Mouse (Mus musculus) embryo, embryonic 10.5 days (tissue): ENCODE data around the gene Samd5.

ENCODE experiments used
- DNase-seq: peaks from one replicate; pipeline ENCODE4 v3.0.0-alpha.2; 2015; ENCODE audit warnings: low spot score

The Samd5 gene

DNA sequence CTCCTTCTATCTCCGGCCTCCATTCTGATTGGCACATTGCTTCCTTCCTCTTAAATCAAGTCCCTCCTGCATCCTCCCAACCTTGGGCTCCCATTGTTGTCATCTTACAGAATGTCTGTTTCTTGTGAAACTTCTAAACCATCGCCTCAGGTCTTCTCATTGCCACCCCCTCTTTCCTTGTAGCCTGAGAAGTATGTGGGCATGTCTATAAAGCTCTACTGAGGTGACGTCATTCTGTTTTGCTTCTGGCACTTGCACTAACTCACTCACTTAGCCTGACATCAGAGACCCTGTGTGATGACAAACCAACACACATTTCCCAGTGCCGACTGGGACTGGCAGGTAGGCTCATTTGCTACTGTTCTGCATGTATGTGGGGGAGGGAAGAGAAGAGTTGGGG, 100.9 kb downstream of the Samd5 start:
- DNase-seq = no peak
